Mouse (Mus musculus) heart, postnatal 14 days (tissue): ENCODE measurements around the gene Jph3. TPM values are rescaled to one million over a fixed set of nuclear protein-coding genes. Genes with fewer than 3 reads are reported as not detected.

Experiments used
- DNase-seq, 2 experiments: peaks; one replicate each; pipeline ENCODE4 v3.0.0; 2021 to 2022
- intact Hi-C: fragments of 180-260 bp; cut with DNase I; formaldehyde crosslinking; loops from one replicate; pipeline ENCODE4 v1.15.1; 2025
- total RNA-seq, 2 experiments: library from RNA; stranded (reverse); gene quantifications; 2 replicates each; pipeline ENCODE4 v1.2.3; 2021

Gene Jph3
- total RNA-seq, 2 experiments from 2014 or later, result not detected

GRCm38 (mm10) chr8:121723846-121724245, 5.6 kb upstream of the Jph3 start:
- DNase-seq, result no peak
- intact Hi-C loops, result loop anchor here (10.0 kb wide), 1 partner anchor 201 kb away; no protein-coding TSS in a partner anchor

- no peak for DNase-seq
- intact Hi-C loops, result loop anchor here (10.0 kb wide), 1 partner anchor 198 kb away; no protein-coding TSS in a partner anchor
Measured at GRCm38 (mm10) chr8:121727164-121727563, 2.3 kb upstream of the Jph3 start.

- DNase-seq, result no peak
- intact Hi-C loops, result loop anchor here (10.0 kb wide), 1 partner anchor 195 kb away; no protein-coding TSS in a partner anchor
Measured at GRCm38 (mm10) chr8:121729754-121730153, 331 bp downstream of the Jph3 start.

GRCm38 (mm10) chr8:121730170-121730569, 747 bp downstream of the Jph3 start:
- DNase-seq, result no peak
- intact Hi-C loops, result no loop called here

GRCm38 (mm10) chr8:121730646-121731045, 1.2 kb downstream of the Jph3 start:
- intact Hi-C loops, result no loop called here
- no peak for DNase-seq

- DNase-seq, result no peak
- intact Hi-C loops, result no loop called here
Measured at GRCm38 (mm10) chr8:121731060-121731459, 1.6 kb downstream of the Jph3 start.

- intact Hi-C loops, result no loop called here
- DNase-seq, result no peak
Measured at GRCm38 (mm10) chr8:121731471-121732333, 2.3 kb downstream of the Jph3 start.

GRCm38 (mm10) chr8:121732334-121732665, 2.9 kb downstream of the Jph3 start:
- intact Hi-C loops, result no loop called here
- no peak for DNase-seq

GRCm38 (mm10) chr8:121734262-121734661, 4.8 kb downstream of the Jph3 start:
- intact Hi-C loops, result no loop called here
- DNase-seq, result no peak

- intact Hi-C loops, result no loop called here
- peak; percentile 49 to 75 for DNase-seq
Measured at GRCm38 (mm10) chr8:121736236-121736635, 6.8 kb downstream of the Jph3 start.

- intact Hi-C loops, result no loop called here
- DNase-seq, result no peak
Measured at GRCm38 (mm10) chr8:121740721-121741120, 11.3 kb downstream of the Jph3 start.

- intact Hi-C loops, result no loop called here
Measured at GRCm38 (mm10) chr8:121749501-121749900, 20.1 kb downstream of the Jph3 start.

GRCm38 (mm10) chr8:121750512-121750911, 21.1 kb downstream of the Jph3 start:
- intact Hi-C loops, result no loop called here

More at GRCm38 (mm10) chr8:121749501-121749900, 20.1 kb downstream of the Jph3 start:
- no peak for DNase-seq

GRCm38 (mm10) chr8:121751407-121751806, 22.0 kb downstream of the Jph3 start:
- intact Hi-C loops, result no loop called here
- DNase-seq, result peak; percentile 42 to 72

More at GRCm38 (mm10) chr8:121750512-121750911, 21.1 kb downstream of the Jph3 start:
- DNase-seq, result no peak

- intact Hi-C loops, result no loop called here
Measured at GRCm38 (mm10) chr8:121758470-121758869, 29.0 kb downstream of the Jph3 start.

GRCm38 (mm10) chr8:121760484-121760883, 31.1 kb downstream of the Jph3 start:
- intact Hi-C loops, result no loop called here
- DNase-seq, result no peak

More at GRCm38 (mm10) chr8:121758470-121758869, 29.0 kb downstream of the Jph3 start:
- DNase-seq, result no peak

GRCm38 (mm10) chr8:121761480-121761879, 32.1 kb downstream of the Jph3 start:
- DNase-seq, result peak; percentile 19 to 55
- intact Hi-C loops, result no loop called here

- DNase-seq, result no peak
- intact Hi-C loops, result no loop called here
Measured at GRCm38 (mm10) chr8:121762999-121763699, 33.7 kb downstream of the Jph3 start.

GRCm38 (mm10) chr8:121763700-121764013, 34.2 kb downstream of the Jph3 start:
- DNase-seq, result no peak
- intact Hi-C loops, result no loop called here

GRCm38 (mm10) chr8:121765594-121766138, 36.2 kb downstream of the Jph3 start:
- intact Hi-C loops, result no loop called here
- no peak for DNase-seq

- intact Hi-C loops, result no loop called here
- DNase-seq, result no peak
Measured at GRCm38 (mm10) chr8:121769095-121769494, 39.7 kb downstream of the Jph3 start.
